Mouse (Mus musculus) stomach, postnatal 0 days (tissue): Measurements from ENCODE around the gene Clec1b.

Source experiments
- CTCF ChIP-seq: IDR thresholded peaks from 2 replicates; pipeline ENCODE4 v1.5.1; 2016; ENCODE audit warnings: antibody characterized with exemption, low read depth, mild to moderate bottlenecking, moderate library complexity
- EP300 ChIP-seq: optimal IDR thresholded peaks from 2 replicates; pipeline ENCODE3; 2016; ENCODE audit warnings: antibody characterized with exemption

DNA sequence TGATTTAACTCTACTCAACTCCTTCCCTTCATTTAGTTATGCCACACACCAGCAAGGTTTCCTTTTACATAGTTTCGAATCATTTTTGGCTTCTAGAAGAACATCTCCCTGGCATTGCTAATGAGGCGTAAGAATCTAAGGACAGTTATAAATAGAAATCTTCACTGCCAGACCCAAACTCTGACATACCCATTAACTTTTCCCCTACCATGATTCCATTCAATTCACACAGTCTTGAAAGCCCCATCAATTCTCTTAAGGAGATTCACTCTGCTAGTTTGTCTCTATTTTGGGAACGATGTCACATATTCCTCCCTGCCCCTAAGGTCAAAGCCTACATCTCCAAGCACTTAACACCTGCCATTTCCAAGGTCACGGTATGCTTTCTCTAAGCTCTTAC, 12.1 kb upstream of the Clec1b start:
- TF ChIP-seq CTCF (no peak), EP300 (no peak)
